Mouse (Mus musculus): ENCODE measurements around the gene Khk.

DNA sequence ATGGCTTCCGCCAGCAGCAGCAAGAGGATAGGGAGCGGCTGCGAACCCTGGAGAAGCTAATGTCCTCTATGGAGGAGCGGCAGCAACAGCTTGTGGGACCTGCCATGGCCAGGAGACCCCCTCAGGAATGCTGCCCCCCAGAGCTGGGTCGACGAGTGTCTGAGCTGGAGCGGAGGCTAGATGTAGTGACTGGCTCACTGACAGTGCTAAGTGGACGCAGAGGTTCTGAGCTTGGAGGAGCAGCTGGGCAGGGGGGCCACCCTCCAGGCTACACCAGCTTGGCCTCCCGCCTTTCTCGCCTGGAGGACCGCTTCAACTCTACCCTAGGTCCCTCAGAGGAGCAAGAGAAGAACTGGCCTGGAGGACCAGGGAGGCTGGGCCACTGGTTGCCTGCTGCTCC lies 3.9 kb upstream of the Khk start:
- no peak for TF ChIP-seq GATA1 (IDR thresholded peaks at IDR 0.05; ENCODE audit: borderline replicate concordance, low read length)
- no peak for TF ChIP-seq FLI1 (IDR thresholded peaks at IDR 0.05; ENCODE audit: low read length)

Measured in megakaryocyte, embryonic 14.5 days (primary cell).